Mouse (Mus musculus) CH12.LX (cell line): Measurements from ENCODE around the gene Zfhx3.

Experiments used
- BHLHE40 ChIP-seq: IDR thresholded peaks from 2 replicates; pipeline ENCODE4 v1.6.1; 2011; ENCODE audit warnings: mild to moderate bottlenecking, low read depth, low read length, improper control_type of control experiment
- CTCF ChIP-seq, 2 experiments: IDR thresholded peaks in 1 of 2; conservative IDR thresholded peaks in 1 of 2; 2 replicates each; pipeline ENCODE4 v1.5.1; 2011 to 2012; ENCODE audit warnings: low read depth in 2 of 2, low read length in 2 of 2, improper control_type of control experiment in 1 of 2, inconsistent platforms in 1 of 2, mild to moderate bottlenecking in 1 of 2, moderate library complexity in 1 of 2
- EP300 ChIP-seq: IDR thresholded peaks from 2 replicates; pipeline ENCODE4 v1.6.1; 2011; ENCODE audit warnings: low read length, improper control_type of control experiment
- ETS1 ChIP-seq: conservative IDR thresholded peaks from 2 replicates; pipeline ENCODE4 v1.6.1; 2012; ENCODE audit warnings: low read depth, mild to moderate bottlenecking, inconsistent platforms, low read length, improper control_type of control experiment, moderate library complexity
- MAFK ChIP-seq: IDR thresholded peaks from 2 replicates; pipeline ENCODE4 v1.6.1; 2011; ENCODE audit warnings: low read length, improper control_type of control experiment; ENCODE audit not compliant: insufficient replicate concordance
- PAX5 ChIP-seq: IDR thresholded peaks from 2 replicates; pipeline ENCODE4 v1.6.1; 2012; ENCODE audit warnings: low read length, inconsistent platforms, mixed read lengths
- POLR2AphosphoS2 ChIP-seq: IDR thresholded peaks from 2 replicates; pipeline ENCODE4 v1.6.1; 2011; ENCODE audit warnings: low read depth, low read length, improper control_type of control experiment
- ZNF384 ChIP-seq: IDR thresholded peaks from 2 replicates; pipeline ENCODE4 v1.6.1; 2012; ENCODE audit warnings: low read depth, low read length, improper control_type of control experiment, inconsistent platforms

GRCm38 (mm10) chr8:108078726-108079125, 136.3 kb downstream of the Zfhx3 start:
- TF ChIP-seq ETS1 (no peak), CTCF (conservative IDR thresholded peaks at IDR 0.05 in 1 of 2, IDR thresholded peaks at IDR 0.05 in 1 of 2; ENCODE audit: low read depth in 2 of 2, low read length in 2 of 2) (no peak), POLR2AphosphoS2 (no peak), EP300 (no peak), ZNF384 (no peak), BHLHE40 (no peak), MAFK (no peak), PAX5 (no peak)
